Mouse (Mus musculus): ENCODE data around the gene Shroom1.
"Not testable (repeated sequence)": the region's sequence is repeated elsewhere in the genome, so short reads cannot be mapped to it uniquely, and the experiment has no call there.

Shroom1 gene

GRCm38 (mm10) chr11:53456474-53457371 lies at the start of gene Shroom1, which contains the start of gene Gm10447:
Gene Shroom1, plus strand, starts transcription at chr11:53457205.
Gene Gm10447, minus strand, starts transcription at chr11:53457110.
- peak; percentile 66 for DNase-seq (ENCODE audit: inconsistent ontology term)

GRCm38 (mm10) chr11:53411738-53412137 lies 45.3 kb upstream of the Shroom1 start:
- DNase-seq (ENCODE audit: inconsistent ontology term), result no peak

GRCm38 (mm10) chr11:53413871-53414270 lies 43.1 kb upstream of the Shroom1 start:
- DNase-seq (ENCODE audit: inconsistent ontology term), result no peak

- DNase-seq (ENCODE audit: inconsistent ontology term), result no peak
Observed at GRCm38 (mm10) chr11:53418048-53418447, 39.0 kb upstream of the Shroom1 start.

- DNase-seq (ENCODE audit: inconsistent ontology term), result no peak
Observed at GRCm38 (mm10) chr11:53423036-53423435, 34.0 kb upstream of the Shroom1 start, which contains the start of gene Leap2. Gene Leap2, minus strand, starts transcription at chr11:53423170.

GRCm38 (mm10) chr11:53424826-53425225 lies 32.2 kb upstream of the Shroom1 start:
- DNase-seq (ENCODE audit: inconsistent ontology term), result no peak

- DNase-seq (ENCODE audit: inconsistent ontology term), result no peak
Observed at GRCm38 (mm10) chr11:53425251-53425650, 31.8 kb upstream of the Shroom1 start.

GRCm38 (mm10) chr11:53425711-53426255 lies 31.2 kb upstream of the Shroom1 start:
- no peak for DNase-seq (ENCODE audit: inconsistent ontology term)

- DNase-seq (ENCODE audit: inconsistent ontology term), result not testable (repeated sequence)
Observed at GRCm38 (mm10) chr11:53426914-53427313, 30.1 kb upstream of the Shroom1 start.

GRCm38 (mm10) chr11:53427993-53428715 lies 28.9 kb upstream of the Shroom1 start:
- no peak for DNase-seq (ENCODE audit: inconsistent ontology term)

GRCm38 (mm10) chr11:53428716-53429057 lies 28.3 kb upstream of the Shroom1 start:
- no peak for DNase-seq (ENCODE audit: inconsistent ontology term)

- DNase-seq (ENCODE audit: inconsistent ontology term), result no peak
Observed at GRCm38 (mm10) chr11:53429182-53429581, 27.8 kb upstream of the Shroom1 start.

- no peak for DNase-seq (ENCODE audit: inconsistent ontology term)
Observed at GRCm38 (mm10) chr11:53430300-53430669, 26.7 kb upstream of the Shroom1 start.

GRCm38 (mm10) chr11:53430670-53431346 lies 26.2 kb upstream of the Shroom1 start, which contains the start of the genes Uqcrq and Gdf9:
Gene Uqcrq, minus strand, starts transcription at chr11:53430831.
Gene Gdf9, plus strand, starts transcription at chr11:53431023.
- peak; percentile 99 for DNase-seq (ENCODE audit: inconsistent ontology term)

GRCm38 (mm10) chr11:53431347-53432056 lies 25.5 kb upstream of the Shroom1 start:
- DNase-seq (ENCODE audit: inconsistent ontology term), result no peak

- DNase-seq (ENCODE audit: inconsistent ontology term), result no peak
Observed at GRCm38 (mm10) chr11:53433057-53433456, 23.9 kb upstream of the Shroom1 start.

GRCm38 (mm10) chr11:53435504-53435903 lies 21.5 kb upstream of the Shroom1 start:
- no peak for DNase-seq (ENCODE audit: inconsistent ontology term)

- DNase-seq (ENCODE audit: inconsistent ontology term), result no peak
Observed at GRCm38 (mm10) chr11:53436338-53436737, 20.7 kb upstream of the Shroom1 start.

- DNase-seq (ENCODE audit: inconsistent ontology term), result no peak
Observed at GRCm38 (mm10) chr11:53441921-53442320, 15.1 kb upstream of the Shroom1 start.

GRCm38 (mm10) chr11:53443861-53444260 lies 13.1 kb upstream of the Shroom1 start:
- DNase-seq (ENCODE audit: inconsistent ontology term), result no peak

- no peak for DNase-seq (ENCODE audit: inconsistent ontology term)
Observed at GRCm38 (mm10) chr11:53445562-53445961, 11.4 kb upstream of the Shroom1 start.
